Mouse (Mus musculus) B cell, adult 2 months (primary cell): ENCODE data around the gene Tff3.

Experiments
- DNase-seq, 2 experiments: peaks; one replicate each; pipeline ENCODE4 v3.0.0; 2022

Tff3 gene

GRCm38 (mm10) chr17:31119429-31119828 is 10.0 kb downstream of the Tff3 start:
- peak; percentile 84 to 85 for DNase-seq

- no peak for DNase-seq
Measured at GRCm38 (mm10) chr17:31117946-31118345, 11.5 kb downstream of the Tff3 start.

- DNase-seq = no peak
Measured at GRCm38 (mm10) chr17:31116063-31116462, 13.4 kb downstream of the Tff3 start.

GRCm38 (mm10) chr17:31113191-31113856 is 16.1 kb downstream of the Tff3 start:
- no peak for DNase-seq

GRCm38 (mm10) chr17:31108388-31108787 is 21.1 kb downstream of the Tff3 start:
- DNase-seq = no peak

GRCm38 (mm10) chr17:31103823-31104222 is 25.6 kb downstream of the Tff3 start:
- no peak for DNase-seq

- DNase-seq = no peak
Measured at GRCm38 (mm10) chr17:31103007-31103570, 26.4 kb downstream of the Tff3 start.

GRCm38 (mm10) chr17:31098788-31099187 is 30.7 kb downstream of the Tff3 start:
- no peak for DNase-seq

- no peak for DNase-seq
Measured at GRCm38 (mm10) chr17:31096893-31097292, 32.6 kb downstream of the Tff3 start.

GRCm38 (mm10) chr17:31095570-31095969 is 33.9 kb downstream of the Tff3 start:
- no peak for DNase-seq

- DNase-seq = no peak
Measured at GRCm38 (mm10) chr17:31094781-31095180, 34.7 kb downstream of the Tff3 start.

GRCm38 (mm10) chr17:31091023-31091735 is 38.3 kb downstream of the Tff3 start:
- DNase-seq = no peak

- no peak for DNase-seq
Measured at GRCm38 (mm10) chr17:31089848-31090247, 39.6 kb downstream of the Tff3 start.

GRCm38 (mm10) chr17:31088711-31089110 is 40.7 kb downstream of the Tff3 start:
- no peak for DNase-seq

GRCm38 (mm10) chr17:31086196-31086595 is 43.2 kb downstream of the Tff3 start:
- no peak for DNase-seq

- DNase-seq = no peak
Measured at GRCm38 (mm10) chr17:31085519-31085918, 43.9 kb downstream of the Tff3 start.

GRCm38 (mm10) chr17:31082296-31083078 is 47.0 kb downstream of the Tff3 start:
- DNase-seq = peak in 1 of 2 experiments; percentile 43

GRCm38 (mm10) chr17:31079078-31079840 is 50.2 kb downstream of the Tff3 start:
- no peak for DNase-seq

- no peak for DNase-seq
Measured at GRCm38 (mm10) chr17:31078581-31078980, 50.9 kb downstream of the Tff3 start.

GRCm38 (mm10) chr17:31077561-31077960 is 51.9 kb downstream of the Tff3 start:
- DNase-seq = peak; percentile 34 to 47

- peak; percentile 64 to 67 for DNase-seq
Measured at GRCm38 (mm10) chr17:31075471-31075870, 54.0 kb downstream of the Tff3 start.
